Mouse (Mus musculus): Measurements from ENCODE around the gene Gm15056. TPM values are rescaled to one million over a fixed set of nuclear protein-coding genes. Genes with fewer than 3 reads are reported as not detected.

The Gm15056 gene
- not detected in 2 replicates for polyA plus RNA-seq (2016; fragmentation: Nextera tagmentation; extraction: Ambion mirVana)

DNA sequence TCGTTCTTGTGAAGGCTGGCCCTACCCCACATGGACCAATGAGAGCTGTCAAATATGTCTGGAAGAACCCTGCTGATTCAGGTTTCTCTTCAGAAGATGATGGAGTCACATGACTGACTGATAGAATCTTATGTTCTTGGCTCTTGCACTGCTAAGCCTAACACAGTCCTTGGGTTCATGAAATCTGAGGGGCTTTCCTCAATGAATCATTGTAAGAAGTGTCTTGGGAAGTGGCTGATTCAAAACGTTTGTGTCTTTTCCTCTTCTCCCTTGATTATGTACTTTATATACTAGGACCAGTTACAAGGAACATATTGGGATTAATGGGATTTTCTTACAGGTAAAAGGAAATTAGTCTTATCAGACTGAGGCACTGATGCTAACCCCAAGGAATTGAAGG is at the start of gene Gm15056:
Gm15056 (minus strand) TSS at position 101 of the 400 bp plus-strand sequence.
- H3K27me3 ChIP-seq = no peaks in the 10 kb centered on the region
- ATAC-seq (ENCODE audit: insufficient number of reproducible peaks, insufficient read depth, low FRiP score, low TSS enrichment, low read depth) = no peak
- 56% methylated on average over 2 of the region's 2 CpGs for WGBS

DNA sequence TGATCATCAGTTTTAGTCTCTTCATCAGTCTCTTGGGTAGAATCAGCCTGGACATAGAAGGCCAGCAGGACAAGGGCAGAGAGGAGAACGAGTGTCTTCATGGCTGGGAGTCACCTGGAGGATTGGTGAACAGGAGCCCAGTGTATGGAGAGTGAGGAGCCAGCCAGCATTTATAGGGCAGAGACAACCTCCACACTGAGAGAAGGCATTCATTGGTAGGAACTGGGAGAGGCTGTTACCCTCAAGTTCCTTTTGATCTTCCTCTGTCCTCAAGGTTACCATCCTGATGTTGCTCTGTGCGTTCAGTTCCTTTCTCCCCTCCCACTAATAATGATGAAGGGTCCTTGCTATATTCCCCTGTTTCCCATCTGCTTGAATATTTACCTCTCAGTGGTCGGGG is 42.2 kb upstream of the Gm15056 start, which contains the start of gene AY761185:
AY761185 (minus strand) TSS at position 101 of the 400 bp plus-strand sequence.
- no peaks in the 10 kb centered on the region for H3K36me3 ChIP-seq
- peaks cover 19% of the 10 kb centered on the region for H3K9me3 ChIP-seq
- H3K4me2 ChIP-seq = no peak within 1 kb of the TSS
- H3K27ac ChIP-seq = no peak within 1 kb of the TSS
- H3K4me3 ChIP-seq (replicated peaks) = no peak within 1 kb of the TSS
- H3K4me1 ChIP-seq (replicated peaks) = no peaks in the 10 kb centered on the region
- WGBS = 66% methylated on average over 3 of the region's 3 CpGs
- no peak for ATAC-seq (ENCODE audit: insufficient number of reproducible peaks, insufficient read depth, low FRiP score, low TSS enrichment, low read depth)
- H3K9ac ChIP-seq (replicated peaks) = no peak within 1 kb of the TSS
- H3K27me3 ChIP-seq = no peaks in the 10 kb centered on the region

More for the DNA sequence above, at the start of gene Gm15056:
- Histone ChIP-seq H3K4me1 (replicated peaks) (no peaks in the 10 kb centered on the region), H3K4me2 (no peak within 1 kb of the TSS), H3K9ac (replicated peaks) (no peak within 1 kb of the TSS), H3K36me3 (no peaks in the 10 kb centered on the region), H3K9me3 (peaks cover 19% of the 10 kb centered on the region; the same call in 1 of the 2 replicates), H3K4me3 (replicated peaks) (no peak within 1 kb of the TSS), H3K27ac (no peak within 1 kb of the TSS)

DNA sequence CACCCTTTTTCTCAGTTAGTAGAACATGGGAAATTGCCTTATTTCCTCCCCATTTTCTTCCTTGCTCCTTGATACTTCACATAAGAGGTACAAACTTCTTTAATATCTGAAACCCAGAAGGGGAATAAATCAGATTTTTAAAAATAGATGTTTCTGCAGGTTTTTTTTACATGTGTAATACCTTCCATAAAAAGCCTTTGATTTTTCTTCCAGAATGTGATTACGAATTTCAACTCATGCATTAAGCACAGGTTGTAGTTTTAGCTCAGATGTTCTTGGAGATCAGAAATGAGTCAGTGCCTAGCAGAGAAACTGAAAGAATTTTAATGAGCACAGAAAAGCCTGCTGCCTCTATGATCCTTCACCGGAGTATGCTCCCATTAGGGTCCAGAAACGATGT is 19.5 kb upstream of the Gm15056 start, which contains the start of gene Gm6040:
Gm6040 (minus strand) TSS at position 101 of the 400 bp plus-strand sequence.
- H3K4me1 ChIP-seq (replicated peaks) = no peaks in the 10 kb centered on the region
- no peaks in the 10 kb centered on the region for H3K36me3 ChIP-seq
- peaks cover 34% of the 10 kb centered on the region for H3K9me3 ChIP-seq
- H3K4me3 ChIP-seq (replicated peaks) = no peak within 1 kb of the TSS
- no peak within 1 kb of the TSS for H3K4me2 ChIP-seq
- no peak for ATAC-seq (ENCODE audit: insufficient number of reproducible peaks, insufficient read depth, low FRiP score, low TSS enrichment, low read depth)
- no peak within 1 kb of the TSS for H3K9ac ChIP-seq (replicated peaks)
- 74% methylated on average over 3 of the region's 3 CpGs for WGBS
- H3K27ac ChIP-seq = no peak within 1 kb of the TSS
- H3K27me3 ChIP-seq = no peaks in the 10 kb centered on the region

DNA sequence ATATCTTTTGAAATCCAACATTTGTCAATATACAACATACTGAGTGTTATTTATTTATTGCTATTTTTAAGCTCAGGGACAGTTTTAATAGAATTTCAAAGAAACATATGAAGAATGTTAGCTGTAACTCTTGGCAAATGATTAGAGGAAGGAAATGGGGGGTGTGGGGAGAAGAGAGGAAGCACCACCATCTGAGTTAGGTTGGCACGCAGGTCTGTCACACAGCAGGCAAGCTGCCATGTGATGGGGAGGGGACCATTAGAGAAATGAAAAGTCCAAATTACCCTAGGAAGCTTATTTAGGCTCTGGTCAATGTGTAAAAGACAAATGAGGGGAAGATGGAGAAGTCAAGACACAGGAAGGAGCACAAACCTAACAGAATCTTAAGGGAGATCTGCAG is 9.9 kb upstream of the Gm15056 start:
- ATAC-seq (ENCODE audit: insufficient number of reproducible peaks, insufficient read depth, low FRiP score, low TSS enrichment, low read depth) = no peak
- peaks cover 17% of the 10 kb centered on the region for H3K9me3 ChIP-seq
- no peaks in the 10 kb centered on the region for H3K4me1 ChIP-seq (replicated peaks)
- 81% methylated on average over 1 of the region's 1 CpGs for WGBS
- H3K4me2 ChIP-seq = no peak overlapping the region
- no peak overlapping the region for H3K9ac ChIP-seq (replicated peaks)
- H3K4me3 ChIP-seq (replicated peaks) = no peak overlapping the region
- no peaks in the 10 kb centered on the region for H3K27me3 ChIP-seq
- no peaks in the 10 kb centered on the region for H3K36me3 ChIP-seq
- no peak overlapping the region for H3K27ac ChIP-seq

DNA sequence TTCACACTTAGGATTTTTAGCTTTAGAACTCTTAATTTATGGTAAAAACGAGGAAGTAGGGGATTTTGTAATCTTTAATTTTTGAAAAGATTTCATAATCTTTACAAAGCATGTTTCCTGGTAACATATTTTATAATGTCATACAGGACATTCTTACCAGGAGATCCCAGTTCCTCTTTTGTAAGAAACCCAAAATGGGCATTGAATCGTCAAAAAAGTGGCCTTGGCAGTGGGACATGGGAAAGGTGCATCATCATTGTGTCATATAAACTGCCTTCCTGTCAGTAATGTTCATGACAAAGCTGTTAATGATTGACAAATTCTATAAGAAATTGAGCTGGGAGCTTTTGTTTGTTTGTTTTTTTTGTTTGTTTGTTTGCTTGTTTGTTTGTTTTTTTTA is 5.8 kb upstream of the Gm15056 start:
- 76% methylated on average over 2 of the region's 2 CpGs for WGBS
- Histone ChIP-seq H3K27me3 (no peaks in the 10 kb centered on the region), H3K9me3 (no peaks in the 10 kb centered on the region; the same call in 1 of the 2 replicates), H3K4me2 (no peak overlapping the region), H3K27ac (no peak overlapping the region), H3K4me1 (replicated peaks) (no peaks in the 10 kb centered on the region), H3K9ac (replicated peaks) (no peak overlapping the region), H3K36me3 (no peaks in the 10 kb centered on the region), H3K4me3 (replicated peaks) (no peak overlapping the region)
- ATAC-seq (ENCODE audit: insufficient number of reproducible peaks, insufficient read depth, low FRiP score, low TSS enrichment, low read depth) = no peak

DNA sequence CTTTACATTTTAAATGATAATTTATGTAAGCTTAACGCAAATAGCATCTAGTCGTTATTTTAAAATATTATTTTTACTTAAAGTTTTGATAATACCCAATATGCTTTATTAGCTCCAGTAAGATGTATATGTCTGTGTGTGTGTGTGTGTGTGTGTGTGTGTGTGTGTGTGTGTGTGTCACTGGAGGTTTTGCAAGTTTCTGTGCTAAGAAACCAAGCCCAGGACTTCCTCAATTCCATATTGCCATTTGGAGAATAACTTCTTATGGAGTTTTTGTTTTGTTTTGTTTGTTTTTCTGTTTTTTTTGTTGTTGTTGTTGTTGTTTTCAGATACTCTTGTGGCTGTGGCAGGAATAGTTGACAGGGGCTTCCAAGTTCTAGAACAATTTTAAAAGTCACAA is 4.7 kb upstream of the Gm15056 start:
- Histone ChIP-seq H3K4me1 (replicated peaks) (no peaks in the 10 kb centered on the region), H3K9me3 (peaks cover 5% of the 10 kb centered on the region; the same call in 1 of the 2 replicates), H3K9ac (replicated peaks) (no peak overlapping the region), H3K4me3 (replicated peaks) (no peak overlapping the region), H3K27me3 (no peaks in the 10 kb centered on the region), H3K4me2 (no peak overlapping the region), H3K27ac (no peak overlapping the region), H3K36me3 (no peaks in the 10 kb centered on the region)
- WGBS = 93% methylated on average over 2 of the region's 2 CpGs
- ATAC-seq (ENCODE audit: insufficient number of reproducible peaks, insufficient read depth, low FRiP score, low TSS enrichment, low read depth) = no peak

DNA sequence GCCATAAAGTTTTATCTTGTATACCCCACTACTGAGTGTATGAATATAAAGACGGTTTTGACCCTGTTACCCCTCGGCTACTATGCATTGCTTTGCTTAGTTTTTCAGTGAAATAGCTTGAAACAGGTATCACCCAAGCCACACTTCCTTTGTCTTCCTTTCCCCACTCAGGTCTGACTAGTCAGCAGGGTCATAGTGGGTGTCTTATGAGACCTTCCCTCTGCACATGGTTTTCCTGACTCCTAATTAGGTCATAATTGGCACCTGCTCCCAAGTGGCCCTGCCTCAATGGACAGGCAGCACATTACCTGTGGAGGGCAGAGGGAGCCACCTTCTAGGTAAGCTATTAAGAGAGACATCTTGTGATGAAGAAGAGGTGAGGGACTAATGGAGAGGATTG is 10.1 kb downstream of the Gm15056 start, which contains the start of gene Defb33:
Defb33 (plus strand) TSS at position 301 of the 400 bp plus-strand sequence.
- no peak within 1 kb of the TSS for H3K4me2 ChIP-seq
- H3K9ac ChIP-seq (replicated peaks) = no peak within 1 kb of the TSS
- H3K4me3 ChIP-seq (replicated peaks) = no peak within 1 kb of the TSS
- no peak within 1 kb of the TSS for H3K27ac ChIP-seq
- H3K27me3 ChIP-seq = no peaks in the 10 kb centered on the region
- no peak for ATAC-seq (ENCODE audit: insufficient number of reproducible peaks, insufficient read depth, low FRiP score, low TSS enrichment, low read depth)
- no peaks in the 10 kb centered on the region for H3K36me3 ChIP-seq
- no peaks in the 10 kb centered on the region for H3K4me1 ChIP-seq (replicated peaks)
- WGBS = 95% methylated on average over 2 of the region's 2 CpGs
- H3K9me3 ChIP-seq = peaks cover 52% of the 10 kb centered on the region

DNA sequence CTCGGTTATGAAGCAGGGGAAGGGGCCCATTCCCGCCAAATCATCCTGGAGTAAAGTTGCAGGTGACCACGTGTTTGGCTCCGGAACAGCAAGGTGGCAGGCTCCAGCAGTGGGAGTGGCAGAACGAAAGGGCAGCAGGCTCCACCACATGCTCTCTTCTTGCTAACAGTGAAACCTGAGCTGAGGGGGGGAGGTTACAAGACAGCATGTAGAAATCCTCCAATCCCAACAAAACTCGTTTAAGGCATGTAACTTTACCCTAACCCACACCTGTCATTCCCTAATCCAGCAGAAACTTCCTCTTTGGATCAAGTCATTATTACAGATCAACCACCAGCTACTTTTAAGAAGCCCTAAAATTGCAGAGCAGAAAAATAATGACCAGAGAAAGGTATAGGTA is 27.8 kb downstream of the Gm15056 start:
- ATAC-seq (ENCODE audit: insufficient number of reproducible peaks, insufficient read depth, low FRiP score, low TSS enrichment, low read depth) = no peak
- Histone ChIP-seq H3K36me3 (no peaks in the 10 kb centered on the region), H3K4me2 (no peak overlapping the region), H3K27me3 (no peaks in the 10 kb centered on the region), H3K4me3 (replicated peaks) (no peak overlapping the region), H3K27ac (no peak overlapping the region), H3K9ac (replicated peaks) (no peak overlapping the region), H3K9me3 (no peaks in the 10 kb centered on the region), H3K4me1 (replicated peaks) (no peaks in the 10 kb centered on the region)
- 50% methylated on average over 6 of the region's 6 CpGs for WGBS

Other genes with a start within 250 kb of the Gm15056 start
- gene Defb33, start 10.0 kb downstream of the Gm15056 start, polyA plus RNA-seq (2016; fragmentation: Nextera tagmentation; extraction: Ambion mirVana) = not detected in 2 replicates
- gene Gm6040, start 19.4 kb upstream of the Gm15056 start, polyA plus RNA-seq (2016; fragmentation: Nextera tagmentation; extraction: Ambion mirVana) = not detected in 2 replicates
- gene AY761185, start 42.1 kb upstream of the Gm15056 start, polyA plus RNA-seq (2016; fragmentation: Nextera tagmentation; extraction: Ambion mirVana) = not detected in 2 replicates
- gene Defa21, start 122.9 kb upstream of the Gm15056 start, polyA plus RNA-seq (2016; fragmentation: Nextera tagmentation; extraction: Ambion mirVana) = not detected in 2 replicates
- not detected in 2 replicates for gene Defa23, start 152.4 kb upstream of the Gm15056 start, polyA plus RNA-seq (2016; fragmentation: Nextera tagmentation; extraction: Ambion mirVana)
- not detected in 2 replicates for gene Defa35, start 162.4 kb upstream of the Gm15056 start, polyA plus RNA-seq (2016; fragmentation: Nextera tagmentation; extraction: Ambion mirVana)
- not detected in 2 replicates for gene Defa25, start 181.8 kb upstream of the Gm15056 start, polyA plus RNA-seq (2016; fragmentation: Nextera tagmentation; extraction: Ambion mirVana)
- not detected in 2 replicates for gene Gm14851, start 193.4 kb upstream of the Gm15056 start, polyA plus RNA-seq (2016; fragmentation: Nextera tagmentation; extraction: Ambion mirVana)
- gene Defa30, start 232.0 kb upstream of the Gm15056 start, polyA plus RNA-seq (2016; fragmentation: Nextera tagmentation; extraction: Ambion mirVana) = not detected in 2 replicates